Mouse (Mus musculus): ENCODE measurements around the gene Lypd5. TPM values are rescaled to one million over a fixed set of nuclear protein-coding genes. Genes with fewer than 3 reads are reported as not detected.

Gene Lypd5
- total and polyA plus RNA-seq, 3 experiments, result not detected

DNA sequence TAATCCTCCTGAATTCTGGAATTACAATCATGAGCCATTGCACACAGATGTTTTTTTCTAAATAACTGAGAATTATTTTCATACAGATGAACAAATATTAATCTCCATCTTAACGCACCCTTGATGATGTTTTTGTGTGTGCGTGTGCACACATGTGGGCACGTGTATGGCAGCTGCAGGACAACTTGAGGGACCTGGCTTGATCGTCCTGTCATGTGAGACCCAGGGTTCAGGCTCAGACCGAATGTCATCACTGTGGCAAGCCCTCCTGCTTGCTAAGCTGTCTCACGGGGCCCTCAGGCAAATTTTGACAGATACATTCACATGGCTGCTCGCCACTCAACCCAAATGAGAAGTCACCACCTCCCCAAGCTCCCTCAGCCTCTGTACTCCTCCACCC lies 41.5 kb downstream of the Lypd5 start:
- DNase-seq, result no peak
- Histone ChIP-seq H3K4me3 (no peak overlapping the region), H3K27ac (no peak overlapping the region), H3K4me1 (ENCODE audit: control insufficient read depth, insufficient read depth, low read length) (no peaks in the 10 kb centered on the region; the same call in 1 of the 2 replicates), H3K79me2 (replicated peaks; ENCODE audit: control insufficient read depth, insufficient read depth, low read length) (no peaks in the 10 kb centered on the region; the same call in 1 of the 2 replicates), H3K36me3 (ENCODE audit: control insufficient read depth, insufficient read depth, low read length) (no peaks in the 10 kb centered on the region), H3K27me3 (ENCODE audit: control insufficient read depth, insufficient read depth, low read length) (no peaks in the 10 kb centered on the region), H3K9ac (ENCODE audit: low read depth, low read length) (no peak overlapping the region)
- WGBS, result 72% methylated on average over 7 of the region's 7 CpGs
- intact Hi-C loops (cut with DNase I), result no loop called here
- no peak for TF ChIP-seq POLR2A (IDR thresholded peaks at IDR 0.05; ENCODE audit: insufficient read depth, low read depth, low read length)
- no peak for TF ChIP-seq EP300 (IDR thresholded peaks at IDR 0.05; ENCODE audit: insufficient read depth, low read depth, low read length)
- no peak for TF ChIP-seq CTCF (IDR thresholded peaks at IDR 0.05)

DNA sequence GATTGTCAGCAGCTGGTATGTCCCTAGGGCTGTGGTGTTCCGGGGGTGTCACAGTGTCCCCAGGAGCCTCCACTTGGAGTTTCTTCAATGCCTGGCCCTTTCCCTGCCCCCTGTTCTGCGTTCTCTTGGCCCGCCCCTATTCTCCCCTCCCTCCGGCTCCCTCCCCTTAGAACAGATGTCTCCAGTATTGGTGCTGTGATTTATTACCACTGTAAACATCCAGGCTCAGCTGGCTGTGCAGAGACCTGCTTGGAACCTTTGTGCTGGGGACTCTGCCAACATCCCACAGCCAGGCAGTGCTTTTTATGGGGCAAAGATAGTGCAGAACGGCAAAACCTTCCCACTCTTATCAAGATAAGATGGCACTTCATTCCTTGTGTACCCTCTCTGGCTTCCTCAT lies 42.1 kb downstream of the Lypd5 start:
- Histone ChIP-seq H3K79me2 (replicated peaks; ENCODE audit: control insufficient read depth, insufficient read depth, low read length) (no peaks in the 10 kb centered on the region; the same call in 1 of the 2 replicates), H3K27ac (no peak overlapping the region), H3K4me1 (ENCODE audit: control insufficient read depth, insufficient read depth, low read length) (no peaks in the 10 kb centered on the region; the same call in 1 of the 2 replicates), H3K27me3 (ENCODE audit: control insufficient read depth, insufficient read depth, low read length) (no peaks in the 10 kb centered on the region), H3K36me3 (ENCODE audit: control insufficient read depth, insufficient read depth, low read length) (no peaks in the 10 kb centered on the region), H3K9ac (ENCODE audit: low read depth, low read length) (no peak overlapping the region), H3K4me3 (no peak overlapping the region)
- 41% methylated on average over 5 of the region's 5 CpGs for WGBS
- DNase-seq, result no peak
- TF ChIP-seq POLR2A (IDR thresholded peaks at IDR 0.05; ENCODE audit: insufficient read depth, low read depth, low read length) (no peak), EP300 (IDR thresholded peaks at IDR 0.05; ENCODE audit: insufficient read depth, low read depth, low read length) (no peak)
- intact Hi-C loops (cut with DNase I), result no loop called here

DNA sequence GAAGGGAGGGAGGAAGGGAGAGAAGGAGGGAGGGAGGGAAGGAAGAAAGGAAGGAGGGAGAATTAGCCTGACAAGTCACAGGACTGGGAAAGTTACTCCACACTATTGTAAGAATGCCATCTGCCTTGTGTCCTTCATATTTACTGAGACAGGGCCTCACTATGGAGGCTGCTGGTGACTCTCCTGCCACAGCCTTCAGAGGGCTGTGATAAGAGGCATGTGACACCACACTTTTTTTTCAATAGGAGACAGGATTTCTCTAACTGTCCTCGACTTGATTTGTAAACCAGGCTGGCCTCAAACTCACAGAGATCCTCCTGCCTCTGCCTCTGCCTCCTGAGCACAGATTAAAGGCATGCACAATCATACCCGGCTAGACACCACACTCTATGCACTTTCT lies 42.7 kb downstream of the Lypd5 start:
- no peak for DNase-seq
- Histone ChIP-seq H3K36me3 (ENCODE audit: control insufficient read depth, insufficient read depth, low read length) (no peaks in the 10 kb centered on the region), H3K27me3 (ENCODE audit: control insufficient read depth, insufficient read depth, low read length) (no peaks in the 10 kb centered on the region), H3K4me3 (no peak overlapping the region), H3K27ac (no peak overlapping the region), H3K4me1 (ENCODE audit: control insufficient read depth, insufficient read depth, low read length) (no peaks in the 10 kb centered on the region; the same call in 1 of the 2 replicates), H3K79me2 (replicated peaks; ENCODE audit: control insufficient read depth, insufficient read depth, low read length) (no peaks in the 10 kb centered on the region; the same call in 1 of the 2 replicates), H3K9ac (ENCODE audit: low read depth, low read length) (no peak overlapping the region)
- TF ChIP-seq POLR2A (IDR thresholded peaks at IDR 0.05; ENCODE audit: insufficient read depth, low read depth, low read length) (no peak), CTCF (IDR thresholded peaks at IDR 0.05) (no peak), EP300 (IDR thresholded peaks at IDR 0.05; ENCODE audit: insufficient read depth, low read depth, low read length) (no peak)
- 71% methylated on average over 2 of the region's 2 CpGs for WGBS
- intact Hi-C loops (cut with DNase I), result no loop called here

DNA sequence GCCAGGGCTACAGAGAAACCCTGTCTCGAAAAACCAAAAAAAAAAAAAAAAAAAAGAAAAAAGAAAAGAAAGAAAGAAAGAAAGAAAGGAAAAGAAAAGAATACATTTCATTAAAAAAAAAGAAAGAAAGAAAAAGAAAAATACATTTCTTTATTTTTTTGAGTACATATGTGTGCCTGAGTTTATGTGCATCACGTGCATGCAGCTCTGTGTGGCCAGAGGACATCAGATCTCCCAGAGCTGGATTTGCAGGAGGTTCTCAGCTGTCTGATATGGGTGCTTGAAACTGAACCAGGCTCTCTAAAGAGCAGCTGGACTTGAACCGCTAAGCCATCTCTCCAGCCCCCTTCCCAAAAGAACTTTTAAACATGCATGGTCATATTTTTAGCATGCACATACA lies 45.1 kb downstream of the Lypd5 start:
- intact Hi-C loops (cut with DNase I), result no loop called here
- Histone ChIP-seq H3K27ac (no peak overlapping the region), H3K9ac (ENCODE audit: low read depth, low read length) (no peak overlapping the region), H3K36me3 (ENCODE audit: control insufficient read depth, insufficient read depth, low read length) (no peaks in the 10 kb centered on the region), H3K79me2 (replicated peaks; ENCODE audit: control insufficient read depth, insufficient read depth, low read length) (no peaks in the 10 kb centered on the region; the same call in 1 of the 2 replicates), H3K4me3 (no peak overlapping the region), H3K27me3 (ENCODE audit: control insufficient read depth, insufficient read depth, low read length) (no peaks in the 10 kb centered on the region), H3K4me1 (ENCODE audit: control insufficient read depth, insufficient read depth, low read length) (no peaks in the 10 kb centered on the region; the same call in 1 of the 2 replicates)
- no peak for TF ChIP-seq EP300 (IDR thresholded peaks at IDR 0.05; ENCODE audit: insufficient read depth, low read depth, low read length)
- TF ChIP-seq CTCF (IDR thresholded peaks at IDR 0.05), result no peak
- no peak for TF ChIP-seq POLR2A (IDR thresholded peaks at IDR 0.05; ENCODE audit: insufficient read depth, low read depth, low read length)
- no peak for DNase-seq
- WGBS, result 85% methylated on average over 3 of the region's 3 CpGs

DNA sequence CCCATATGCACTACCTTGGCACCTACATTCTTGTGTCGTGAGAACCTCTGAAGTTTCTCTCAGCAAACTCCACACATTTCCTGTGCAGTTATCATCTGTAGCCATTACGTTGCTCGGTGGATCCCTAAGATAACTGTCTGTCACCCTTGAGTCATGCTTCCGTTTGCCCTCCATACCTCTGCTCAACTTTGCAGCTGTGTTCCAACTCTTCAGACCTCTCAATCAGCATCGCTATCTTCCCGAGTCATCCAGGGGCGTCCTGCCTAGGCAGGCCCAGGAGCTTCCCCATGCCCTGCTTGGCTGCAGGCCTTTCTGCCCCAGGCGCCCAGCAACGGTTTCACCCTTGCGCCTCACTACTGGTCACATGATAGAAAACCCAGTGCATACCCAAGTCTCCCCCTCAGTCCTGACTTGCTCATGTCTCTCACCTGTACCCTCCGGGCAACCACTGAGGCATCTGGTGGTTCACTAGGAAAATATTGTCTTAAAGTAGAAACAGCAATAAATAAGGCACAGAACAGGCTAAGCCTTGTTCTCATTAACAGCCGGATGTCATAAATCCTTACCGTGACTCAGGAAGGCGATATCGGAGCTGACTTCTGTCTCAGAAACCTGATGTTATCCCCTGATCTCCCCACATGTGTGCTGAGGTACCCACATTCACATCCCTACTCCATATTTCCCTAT lies 45.6 kb downstream of the Lypd5 start:
- Histone ChIP-seq H3K27me3 (ENCODE audit: control insufficient read depth, insufficient read depth, low read length) (no peaks in the 10 kb centered on the region), H3K27ac (no peak overlapping the region), H3K79me2 (replicated peaks; ENCODE audit: control insufficient read depth, insufficient read depth, low read length) (no peaks in the 10 kb centered on the region; the same call in 1 of the 2 replicates), H3K9ac (ENCODE audit: low read depth, low read length) (no peak overlapping the region), H3K36me3 (ENCODE audit: control insufficient read depth, insufficient read depth, low read length) (no peaks in the 10 kb centered on the region), H3K4me3 (no peak overlapping the region), H3K4me1 (ENCODE audit: control insufficient read depth, insufficient read depth, low read length) (no peaks in the 10 kb centered on the region)
- DNase-seq, result no peak
- 56% methylated on average over 15 of the region's 15 CpGs for WGBS
- TF ChIP-seq CTCF (IDR thresholded peaks at IDR 0.05), result no peak
- intact Hi-C loops (cut with DNase I), result no loop called here

DNA sequence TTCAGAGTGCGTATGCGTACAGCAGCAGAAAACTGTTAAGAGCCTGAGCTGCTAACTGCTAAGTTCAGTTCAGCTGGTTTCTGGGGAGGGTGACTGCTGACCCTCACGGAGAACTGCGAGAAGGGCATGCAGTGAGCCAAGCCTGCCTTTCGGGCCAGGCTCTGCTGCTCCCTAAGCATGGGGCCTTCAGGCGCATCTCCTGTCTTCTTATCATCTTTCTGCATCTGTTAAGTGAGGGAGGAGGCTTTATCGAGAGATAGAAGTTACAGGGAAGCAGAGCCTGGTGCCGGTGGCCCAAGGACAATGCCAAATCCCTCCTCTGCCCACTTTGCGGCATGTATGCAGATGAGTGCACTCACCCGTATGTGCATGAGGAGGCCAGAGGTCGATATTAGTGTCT lies 47.8 kb downstream of the Lypd5 start:
- Histone ChIP-seq H3K79me2 (replicated peaks; ENCODE audit: control insufficient read depth, insufficient read depth, low read length) (no peaks in the 10 kb centered on the region; the same call in 1 of the 2 replicates), H3K36me3 (ENCODE audit: control insufficient read depth, insufficient read depth, low read length) (no peaks in the 10 kb centered on the region), H3K4me3 (no peak overlapping the region), H3K9ac (ENCODE audit: low read depth, low read length) (no peak overlapping the region), H3K27ac (no peak overlapping the region), H3K4me1 (ENCODE audit: control insufficient read depth, insufficient read depth, low read length) (no peaks in the 10 kb centered on the region), H3K27me3 (ENCODE audit: control insufficient read depth, insufficient read depth, low read length) (no peaks in the 10 kb centered on the region)
- intact Hi-C loops (cut with DNase I), result no loop called here
- TF ChIP-seq CTCF (IDR thresholded peaks at IDR 0.05) (no peak), EP300 (IDR thresholded peaks at IDR 0.05; ENCODE audit: insufficient read depth, low read depth, low read length) (no peak), POLR2A (IDR thresholded peaks at IDR 0.05; ENCODE audit: insufficient read depth, low read depth, low read length) (no peak)
- whole genome bisulfite sequencing, result 71% methylated on average over 11 of the region's 11 CpGs
- DNase-seq, result no peak

Data from heart, adult 2 months (tissue).